Mouse (Mus musculus) liver, postnatal 0 days (tissue): ENCODE measurements around the gene Tmprss11b.
A peak's percentile ranks its signal among the peaks of the same experiment; 100 is the strongest.

Source experiments
- CTCF ChIP-seq: sonication (generic); IDR thresholded peaks from 2 replicates; pipeline ENCODE4 v1.5.1; 2016; ENCODE audit warnings: antibody characterized with exemption, low read depth
- EP300 ChIP-seq: IDR thresholded peaks from 2 replicates; pipeline ENCODE4 v1.6.1; 2016; ENCODE audit warnings: antibody characterized with exemption, low read depth, mild to moderate bottlenecking

- peak; percentile 56 for TF ChIP-seq CTCF
- TF ChIP-seq EP300: no peak
These were observed 8.5 kb upstream of the Tmprss11b start for GRCm38 (mm10) chr5:86684667-86685066.
